Mouse (Mus musculus) testis, adult 2 months (tissue): Measurements from ENCODE around the gene 6330409D20Rik.

ENCODE experiments used
- CTCF ChIP-seq: fragments of 200-500 bp; IDR thresholded peaks from 2 replicates; pipeline ENCODE4 v1.5.1; 2012; ENCODE audit warnings: low read depth, mild to moderate bottlenecking, inconsistent platforms, low read length, moderate library complexity; ENCODE audit not compliant: control insufficient read depth, insufficient read depth, insufficient replicate concordance
- POLR2A ChIP-seq: fragments of 200-500 bp; IDR thresholded peaks from 2 replicates; pipeline ENCODE4 v1.6.1; 2012; ENCODE audit warnings: low read depth, mild to moderate bottlenecking, inconsistent platforms, low read length, moderate library complexity; ENCODE audit not compliant: control insufficient read depth

- TF ChIP-seq POLR2A (no peak), CTCF (no peak)
Observed at GRCm38 (mm10) chr2:32722046-32722445, 18.8 kb downstream of the 6330409D20Rik start.
